Comparison of ENCODE assay signal across 15 mouse cellular contexts in genomic region chr1:134703232-134703631, GRCm38 (mm10).
"Had no signal": no experiment of that assay in that cellular context is flagged by ENCODE, and none has a peak within 500 bp of the region (broad histone marks: within the 10 kb centered on the region; RNA-seq: fewer than 3 reads in every experiment).

No protein-coding gene starts in this region.

- H3K27ac ChIP-seq: kidney, postnatal 0 days; layer of hippocampus, adult 2 months; limb, embryonic 13.5 days; midbrain, embryonic 12.5 days; neural tube, embryonic 13.5 days had no signal

- DNase-seq: kidney, adult 9 months; kidney, postnatal 4 days; left cerebral cortex, postnatal 4 days; lung, adult 18-20 months; retina, postnatal 1 day; right cerebral cortex, postnatal 4 days; spleen, adult 18-20 months; thymus, adult 18-20 months; thymus, postnatal 14 days had no signal

- ATAC-seq: midbrain, embryonic 16.5 days had no signal

- H3K4me3 ChIP-seq: layer of hippocampus, adult 2 months; limb, embryonic 13.5 days; midbrain, embryonic 12.5 days; neural tube, embryonic 13.5 days had no signal

- H3K4me2 ChIP-seq: limb, embryonic 13.5 days; midbrain, embryonic 12.5 days; neural tube, embryonic 13.5 days had no signal

- H3K9ac ChIP-seq: limb, embryonic 13.5 days; midbrain, embryonic 12.5 days; neural tube, embryonic 13.5 days had no signal

- H3K36me3 ChIP-seq: limb, embryonic 13.5 days; midbrain, embryonic 12.5 days; neural tube, embryonic 13.5 days had no signal

- H3K9me3 ChIP-seq: limb, embryonic 13.5 days; midbrain, embryonic 12.5 days; neural tube, embryonic 13.5 days had no signal
